Mouse (Mus musculus): ENCODE results near the gene Borcs5.

- TF ChIP-seq POLR2A (IDR thresholded peaks at IDR 0.05; ENCODE audit: insufficient read depth, low read length) (no peak), CTCF (IDR thresholded peaks at IDR 0.05; ENCODE audit: low read depth, low read length) (peak; percentile 19), EP300 (IDR thresholded peaks at IDR 0.05; ENCODE audit: insufficient read depth, low read depth, low read length) (no peak)
Observed at GRCm38 (mm10) chr6:134625431-134625830, 13.9 kb upstream of the Borcs5 start.
